Mouse (Mus musculus): ENCODE results near the gene Zfp654. TPM values are rescaled to one million over a fixed set of nuclear protein-coding genes. Genes with fewer than 3 reads are reported as not detected.

Gene Zfp654
- polyA plus RNA-seq, 1 experiment: 4.7 TPM

- Histone ChIP-seq H3K27ac (replicated peaks; ENCODE audit: low read depth, low read length) (no peak overlapping the region), H3K4me1 (ENCODE audit: control insufficient read depth, insufficient read depth, insufficient read length, low read length) (no peaks in the 10 kb centered on the region), H3K4me3 (ENCODE audit: insufficient read depth, low read depth, low read length) (no peak overlapping the region)
Measured at GRCm38 (mm10) chr16:64759245-64759626, 92.2 kb downstream of the Zfp654 start.

- Histone ChIP-seq H3K4me3 (ENCODE audit: insufficient read depth, low read depth, low read length) (no peak overlapping the region), H3K4me1 (ENCODE audit: control insufficient read depth, insufficient read depth, insufficient read length, low read length) (no peaks in the 10 kb centered on the region), H3K27ac (replicated peaks; ENCODE audit: low read depth, low read length) (no peak overlapping the region)
Measured at GRCm38 (mm10) chr16:64758561-64759244, 92.7 kb downstream of the Zfp654 start.

- no peaks in the 10 kb centered on the region for H3K4me1 ChIP-seq (ENCODE audit: control insufficient read depth, insufficient read depth, insufficient read length, low read length)
- no peak overlapping the region for H3K27ac ChIP-seq (replicated peaks; ENCODE audit: low read depth, low read length)
- no peak overlapping the region for H3K4me3 ChIP-seq (ENCODE audit: insufficient read depth, low read depth, low read length)
Measured at GRCm38 (mm10) chr16:64757666-64758400, 93.6 kb downstream of the Zfp654 start.

- H3K27ac ChIP-seq (replicated peaks; ENCODE audit: low read depth, low read length): no peak overlapping the region
- no peak overlapping the region for H3K4me3 ChIP-seq (ENCODE audit: insufficient read depth, low read depth, low read length)
- no peaks in the 10 kb centered on the region for H3K4me1 ChIP-seq (ENCODE audit: control insufficient read depth, insufficient read depth, insufficient read length, low read length)
Measured at GRCm38 (mm10) chr16:64756321-64756720, 95.1 kb downstream of the Zfp654 start.

GRCm38 (mm10) chr16:64754743-64755139, 96.7 kb downstream of the Zfp654 start:
- Histone ChIP-seq H3K4me1 (ENCODE audit: control insufficient read depth, insufficient read depth, insufficient read length, low read length) (no peaks in the 10 kb centered on the region), H3K4me3 (ENCODE audit: insufficient read depth, low read depth, low read length) (no peak overlapping the region), H3K27ac (replicated peaks; ENCODE audit: low read depth, low read length) (no peak overlapping the region)

GRCm38 (mm10) chr16:64753990-64754742, 97.3 kb downstream of the Zfp654 start:
- no peak overlapping the region for H3K27ac ChIP-seq (replicated peaks; ENCODE audit: low read depth, low read length)
- H3K4me1 ChIP-seq (ENCODE audit: control insufficient read depth, insufficient read depth, insufficient read length, low read length): no peaks in the 10 kb centered on the region
- H3K4me3 ChIP-seq (ENCODE audit: insufficient read depth, low read depth, low read length): no peak overlapping the region

- no peaks in the 10 kb centered on the region for H3K4me1 ChIP-seq (ENCODE audit: control insufficient read depth, insufficient read depth, insufficient read length, low read length)
- no peak overlapping the region for H3K27ac ChIP-seq (replicated peaks; ENCODE audit: low read depth, low read length)
Measured at GRCm38 (mm10) chr16:64748237-64748636, 103.2 kb downstream of the Zfp654 start.

GRCm38 (mm10) chr16:64745089-64745488, 106.4 kb downstream of the Zfp654 start:
- Histone ChIP-seq H3K4me1 (ENCODE audit: control insufficient read depth, insufficient read depth, insufficient read length, low read length) (no peaks in the 10 kb centered on the region), H3K27ac (replicated peaks; ENCODE audit: low read depth, low read length) (no peak overlapping the region), H3K4me3 (ENCODE audit: insufficient read depth, low read depth, low read length) (no peak overlapping the region)

More at GRCm38 (mm10) chr16:64748237-64748636, 103.2 kb downstream of the Zfp654 start:
- no peak overlapping the region for H3K4me3 ChIP-seq (ENCODE audit: insufficient read depth, low read depth, low read length)

- Histone ChIP-seq H3K27ac (replicated peaks; ENCODE audit: low read depth, low read length) (no peak overlapping the region), H3K4me1 (ENCODE audit: control insufficient read depth, insufficient read depth, insufficient read length, low read length) (no peaks in the 10 kb centered on the region), H3K4me3 (ENCODE audit: insufficient read depth, low read depth, low read length) (no peak overlapping the region)
Measured at GRCm38 (mm10) chr16:64737289-64737688, 114.2 kb downstream of the Zfp654 start.

Other genes with a start within 250 kb of the Zfp654 start
- not detected in 2 replicates for gene Csnka2ip, start 249.2 kb downstream of the Zfp654 start, polyA plus RNA-seq (2012; ENCODE audit: insufficient read depth, insufficient read length, missing spikeins)
- 47.2 and 54.3 TPM in 2 replicates for gene 4930453N24Rik, start 80.5 kb downstream of the Zfp654 start, polyA plus RNA-seq (2012; ENCODE audit: insufficient read depth, insufficient read length, missing spikeins)
- 36.9 and 40.2 TPM in 2 replicates for gene Cggbp1, start 344 bp upstream of the Zfp654 start, polyA plus RNA-seq (2012; ENCODE audit: insufficient read depth, insufficient read length, missing spikeins)